Mouse (Mus musculus): Measurements from ENCODE around the gene Lpar2. TPM values are rescaled to one million over a fixed set of nuclear protein-coding genes. Genes with fewer than 3 reads are reported as not detected.

Gene Lpar2
- 8.3 TPM for polyA plus RNA-seq (2021)

GRCm38 (mm10) chr8:69822386-69823191 lies at the start of gene Lpar2:
TSS of gene Lpar2 (plus strand) at chr8:69822429.
- in situ Hi-C loops (cut with MboI; ENCODE audit: low pct_unique_long_range_greater_than_20kb) = loop anchor here (25.0 kb wide), 1 partner anchor 710 kb away; no protein-coding TSS in a partner anchor
- ATAC-seq (peak; percentile 76), DNase-seq (ENCODE audit: low read depth, low spot score) (no peak)
- CTCF ChIA-PET = interaction anchor here (1.1 kb wide), 1 partner anchor 24 kb away, joined by 3 read pairs; no protein-coding TSS in a partner anchor
- no peak for TF ChIP-seq CTCF (IDR thresholded peaks at IDR 0.05)
- POLR2A ChIA-PET = interaction anchor here (0.6 to 1.1 kb wide), 2 partner anchors 80 to 92 kb away, joined by 3 read pairs; partner anchors contain the start of genes Ndufa13 and Yjefn3
- H3K27me3 ChIP-seq = no peaks in the 10 kb centered on the region

GRCm38 (mm10) chr8:69774503-69775148 lies 47.6 kb upstream of the Lpar2 start, which contains the start of gene Gm20422:
TSS of gene Gm20422 (minus strand) at chr8:69774886.
- no peak for TF ChIP-seq CTCF (IDR thresholded peaks at IDR 0.05)
- DNase-seq (ENCODE audit: low read depth, low spot score) (peak; percentile 82), ATAC-seq (peak; percentile 100)
- no peaks in the 10 kb centered on the region for H3K27me3 ChIP-seq
- ChIA-PET POLR2A (interaction anchor here (0.8 kb wide), 1 partner anchor 16 kb away, joined by 9 read pairs; no protein-coding TSS in a partner anchor), CTCF (interaction anchor here (0.9 kb wide), 1 partner anchor 15 kb away, joined by 4 read pairs; no protein-coding TSS in a partner anchor)
- in situ Hi-C loops (cut with MboI; ENCODE audit: low pct_unique_long_range_greater_than_20kb) = no loop called here

DNA sequence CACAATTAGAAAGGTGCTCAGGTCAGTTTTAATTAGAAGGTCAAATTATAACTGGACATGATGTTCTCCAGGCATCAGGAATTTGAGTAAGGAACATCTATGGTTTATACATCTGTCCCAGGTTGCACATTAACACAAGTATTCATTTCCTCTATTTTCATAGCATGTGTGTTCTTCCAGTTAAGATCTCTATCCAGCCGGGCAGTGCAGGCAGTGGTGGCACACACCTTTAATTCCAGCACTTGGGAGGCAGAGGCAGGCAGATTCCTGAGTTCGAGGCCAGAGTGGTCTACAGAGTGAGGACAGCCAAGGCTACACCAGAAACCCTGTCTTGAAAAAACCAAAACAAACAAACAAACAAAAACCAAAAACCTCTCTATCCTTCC lies 47.1 kb upstream of the Lpar2 start:
- TF ChIP-seq CTCF (IDR thresholded peaks at IDR 0.05) = no peak
- ATAC-seq (no peak), DNase-seq (ENCODE audit: low read depth, low spot score) (no peak)
- in situ Hi-C loops (cut with MboI; ENCODE audit: low pct_unique_long_range_greater_than_20kb) = no loop called here
- ChIA-PET POLR2A (no interaction called here), CTCF (interaction anchor here (0.9 kb wide), 1 partner anchor 14 kb away, joined by 4 read pairs; no protein-coding TSS in a partner anchor)
- H3K27me3 ChIP-seq = no peaks in the 10 kb centered on the region

- DNase-seq (ENCODE audit: low read depth, low spot score) (no peak), ATAC-seq (no peak)
- no peak for TF ChIP-seq CTCF (IDR thresholded peaks at IDR 0.05)
- ChIA-PET CTCF (no interaction called here), POLR2A (no interaction called here)
- in situ Hi-C loops (cut with MboI; ENCODE audit: low pct_unique_long_range_greater_than_20kb) = no loop called here
- no peaks in the 10 kb centered on the region for H3K27me3 ChIP-seq
Measured at GRCm38 (mm10) chr8:69777111-69777510, 45.1 kb upstream of the Lpar2 start.

GRCm38 (mm10) chr8:69789105-69789504 lies 33.1 kb upstream of the Lpar2 start:
- DNase-seq (ENCODE audit: low read depth, low spot score) (no peak), ATAC-seq (no peak)
- POLR2A ChIA-PET = no interaction called here
- no peaks in the 10 kb centered on the region for H3K27me3 ChIP-seq
- in situ Hi-C loops (cut with MboI; ENCODE audit: low pct_unique_long_range_greater_than_20kb) = no loop called here
- CTCF ChIA-PET = interaction anchor here (1.2 kb wide), 1 partner anchor 14 kb away, joined by 4 read pairs; the partner anchor contains the start of gene Gm20422
- TF ChIP-seq CTCF (IDR thresholded peaks at IDR 0.05) = no peak

- CTCF ChIA-PET = interaction anchor here (1.2 kb wide), 1 partner anchor 15 kb away, joined by 4 read pairs; the partner anchor contains the start of gene Gm20422
- in situ Hi-C loops (cut with MboI; ENCODE audit: low pct_unique_long_range_greater_than_20kb) = loop anchor here (5.0 kb wide), 1 partner anchor 162 kb away; the partner anchor contains the start of gene Zfp868
- no peak for DNase-seq (ENCODE audit: low read depth, low spot score)
- H3K27me3 ChIP-seq = no peaks in the 10 kb centered on the region
- POLR2A ChIA-PET = interaction anchor here (1.0 to 2.7 kb wide), 2 partner anchors 16 to 40 kb away, joined by 9 read pairs; partner anchors contain the start of gene Zfp963
- no peak for TF ChIP-seq CTCF (IDR thresholded peaks at IDR 0.05)
- no peak for ATAC-seq
Measured at GRCm38 (mm10) chr8:69789731-69790130, 32.5 kb upstream of the Lpar2 start.

- in situ Hi-C loops (cut with MboI; ENCODE audit: low pct_unique_long_range_greater_than_20kb) = loop anchor here (5.0 kb wide), 1 partner anchor 163 kb away; the partner anchor contains the start of gene Zfp868
- POLR2A ChIA-PET = interaction anchor here (0.5 to 2.7 kb wide), 5 partner anchors 10 to 41 kb away, joined by 3 to 9 read pairs (median 3); partner anchors contain the start of gene Zfp963
- no peak for ATAC-seq
Measured at GRCm38 (mm10) chr8:69790364-69790763, 31.9 kb upstream of the Lpar2 start.

DNA sequence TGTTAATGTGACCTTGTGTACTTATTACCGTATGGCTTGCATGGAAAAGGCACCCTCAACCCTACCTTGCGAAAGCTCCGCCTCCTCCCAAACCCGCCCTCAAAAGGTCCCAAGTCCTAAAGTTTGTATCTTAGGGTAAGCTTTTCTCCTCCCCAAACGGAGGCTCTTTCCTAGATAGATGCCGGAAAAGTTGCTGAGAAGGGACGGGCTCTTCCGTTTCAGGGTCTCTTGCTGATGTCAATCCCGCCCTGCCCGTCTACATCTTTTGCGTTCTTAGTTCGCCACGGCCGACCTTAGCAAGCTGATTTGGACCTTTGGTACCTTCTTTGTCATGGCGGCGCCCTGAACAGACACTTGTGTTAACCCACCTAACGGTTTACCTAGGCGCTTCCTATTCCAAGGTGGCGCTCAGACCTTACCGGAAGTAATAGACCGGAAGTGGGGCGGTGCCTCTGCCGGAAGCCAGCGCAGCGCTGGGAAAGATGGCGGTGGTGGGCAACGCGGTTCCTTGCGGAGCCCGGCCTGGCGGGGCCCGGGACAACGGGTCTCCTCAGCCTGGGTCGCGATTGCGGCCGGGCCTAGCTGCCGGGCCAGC lies 31.4 kb upstream of the Lpar2 start, which contains the start of the genes Atp13a1 and Zfp866:
Atp13a1 (plus strand) TSS at position 391 of the 595 bp plus-strand sequence.
Zfp866 (minus strand) TSS at position 406 of the 595 bp plus-strand sequence.
- peak; percentile 55 for DNase-seq (ENCODE audit: low read depth, low spot score)
- H3K27me3 ChIP-seq = no peaks in the 10 kb centered on the region
- POLR2A ChIA-PET = interaction anchor here (0.5 to 2.7 kb wide), 5 partner anchors 10 to 41 kb away, joined by 3 to 9 read pairs (median 3); partner anchors contain the start of gene Zfp963
- ATAC-seq = peak; percentile 93
- CTCF ChIA-PET = no interaction called here
- no peak for TF ChIP-seq CTCF (IDR thresholded peaks at IDR 0.05)
- in situ Hi-C loops (cut with MboI; ENCODE audit: low pct_unique_long_range_greater_than_20kb) = loop anchor here (5.0 kb wide), 1 partner anchor 164 kb away; the partner anchor contains the start of gene Zfp868

More at GRCm38 (mm10) chr8:69790364-69790763, 31.9 kb upstream of the Lpar2 start:
- no peaks in the 10 kb centered on the region for H3K27me3 ChIP-seq
- no peak for TF ChIP-seq CTCF (IDR thresholded peaks at IDR 0.05)
- CTCF ChIA-PET = no interaction called here
- DNase-seq (ENCODE audit: low read depth, low spot score) = no peak

DNA sequence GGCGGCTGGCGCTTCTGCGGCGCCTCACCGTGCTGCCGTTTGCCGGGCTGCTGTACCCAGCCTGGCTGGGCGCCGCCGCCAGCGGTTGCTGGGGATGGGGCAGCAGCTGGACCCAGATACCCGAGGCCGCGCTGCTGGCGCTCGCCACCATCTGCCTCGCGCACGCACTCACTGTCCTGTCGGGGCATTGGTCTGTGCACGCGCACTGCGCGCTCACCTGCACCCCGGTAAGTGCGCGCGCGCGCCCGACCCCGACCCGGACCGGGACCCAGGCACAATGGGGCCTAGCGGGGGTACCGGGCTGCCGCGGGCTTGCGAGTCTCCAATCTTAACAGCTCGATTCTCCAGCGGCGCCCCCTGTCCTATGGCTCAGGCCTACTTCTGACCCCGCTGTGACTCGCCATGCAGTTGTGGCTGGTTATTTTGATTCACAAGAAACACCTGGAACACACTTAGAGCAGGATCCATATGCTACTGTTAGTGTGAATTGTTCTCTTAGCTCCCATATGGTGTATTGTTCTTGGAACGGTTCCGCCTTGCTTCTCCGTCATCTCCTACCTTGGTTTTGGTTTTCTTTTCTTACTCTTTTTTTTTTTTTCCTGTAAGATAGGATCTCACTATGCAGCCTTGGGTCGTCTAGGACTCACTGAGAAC lies 30.7 kb upstream of the Lpar2 start:
- DNase-seq (ENCODE audit: low read depth, low spot score) (no peak), ATAC-seq (peak; percentile 41)
- ChIA-PET POLR2A (interaction anchor here (2.7 kb wide), 1 partner anchor 42 kb away, joined by 9 read pairs; the partner anchor contains the start of gene Zfp963), CTCF (interaction anchor here (0.9 kb wide), 1 partner anchor 15 kb away, joined by 3 read pairs; no protein-coding TSS in a partner anchor)
- H3K27me3 ChIP-seq = no peaks in the 10 kb centered on the region
- in situ Hi-C loops (cut with MboI; ENCODE audit: low pct_unique_long_range_greater_than_20kb) = loop anchor here (5.0 kb wide), 1 partner anchor 164 kb away; the partner anchor contains the start of gene Zfp868
- TF ChIP-seq CTCF (IDR thresholded peaks at IDR 0.05) = no peak

Measured in Patski (cell line).